Mouse (Mus musculus) intestine, embryonic 15.5 days (tissue): Measurements from ENCODE around the gene Rad51d. TPM values are rescaled to one million over a fixed set of nuclear protein-coding genes. Genes with fewer than 3 reads are reported as not detected.
"Not testable (repeated sequence)": the region's sequence is repeated elsewhere in the genome, so short reads cannot be mapped to it uniquely, and the experiment has no call there.

Experiments used
- ATAC-seq: fragments of 200-750 bp; cut with Nextera tagmentation; 2 replicates; pipeline ENCODE4 v1.8.0; 2017; ENCODE audit warnings: moderate TSS enrichment, moderate library complexity
- H3K27ac ChIP-seq: fragments of 300-500 bp; sonication (generic); 2 replicates; pipeline ENCODE4 v1.5.1; 2015; ENCODE audit warnings: mild to moderate bottlenecking, inconsistent platforms
- H3K27me3 ChIP-seq: fragments of 300-500 bp; sonication (generic); replicated peaks from 2 replicates; pipeline ENCODE4 v1.6.1; 2015; ENCODE audit warnings: inconsistent platforms
- H3K36me3 ChIP-seq: fragments of 300-500 bp; sonication (generic); 2 replicates; pipeline ENCODE4 v1.6.1; 2015; ENCODE audit warnings: inconsistent platforms
- H3K4me1 ChIP-seq: fragments of 300-500 bp; sonication (generic); replicated peaks from 2 replicates; pipeline ENCODE4 v1.6.1; 2015; ENCODE audit warnings: inconsistent platforms
- H3K4me2 ChIP-seq: fragments of 300-500 bp; sonication (generic); replicated peaks from 2 replicates; pipeline ENCODE4 v1.6.1; 2015; ENCODE audit warnings: mild to moderate bottlenecking, inconsistent platforms
- H3K4me3 ChIP-seq: fragments of 300-500 bp; sonication (generic); replicated peaks from 2 replicates; pipeline ENCODE4 v1.5.1; 2015; ENCODE audit warnings: inconsistent platforms
- H3K9ac ChIP-seq: fragments of 300-500 bp; sonication (generic); 2 replicates; pipeline ENCODE4 v1.6.1; 2015; ENCODE audit warnings: inconsistent platforms
- H3K9me3 ChIP-seq: fragments of 300-500 bp; sonication (generic); 2 replicates; pipeline ENCODE4 v1.6.1; 2016; ENCODE audit warnings: inconsistent platforms
- WGBS: fragments of 180-500 bp; shearing (Covaris S2); methylation state at CpG from one replicate; pipeline ENCODE4 v1.1.7; 2015; 5-methylcytosine and 5-hydroxymethylcytosine counted together
- polyA plus RNA-seq: library from polyadenylated mRNA; unstranded; fragments of >200 nt; fragmentation: Nextera tagmentation; extraction: Ambion mirVana; gene quantifications from 2 replicates; pipeline ENCODE4 v1.2.1, GENCODE M21; 2015

Rad51d gene
- polyA plus RNA-seq, 1 experiment from 2014 or later: 12.7 TPM

DNA sequence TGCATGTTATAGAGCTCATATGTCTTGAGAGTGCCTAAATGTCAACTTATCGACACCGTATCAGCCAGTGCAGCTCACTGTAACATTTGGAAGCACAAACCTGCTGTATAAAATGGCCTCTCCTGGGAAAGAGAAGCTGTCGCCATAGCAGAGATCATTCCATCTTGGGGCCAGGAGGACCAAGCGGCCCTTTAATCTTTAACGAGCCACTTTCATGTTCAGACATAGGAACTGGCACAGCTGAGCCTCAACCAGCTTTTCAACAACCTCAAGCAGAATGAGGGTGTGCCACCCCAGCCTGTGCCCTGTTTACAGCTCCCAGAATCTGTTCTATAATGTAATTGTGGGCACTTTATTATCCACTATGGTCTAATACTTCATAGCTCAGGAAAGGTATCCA, 40.2 kb downstream of the Rad51d start:
- WGBS: 74% methylated on average over 5 of the region's 5 CpGs
- no peak overlapping the region for H3K27ac ChIP-seq
- ATAC-seq: no peak
- H3K4me1 ChIP-seq: peaks cover 8% of the 10 kb centered on the region; the same call in 1 of the 2 replicates
- no peak overlapping the region for H3K4me2 ChIP-seq
- no peaks in the 10 kb centered on the region for H3K9me3 ChIP-seq
- no peak overlapping the region for H3K9ac ChIP-seq
- no peaks in the 10 kb centered on the region for H3K27me3 ChIP-seq
- no peaks in the 10 kb centered on the region for H3K36me3 ChIP-seq
- H3K4me3 ChIP-seq: no peak overlapping the region

GRCm38 (mm10) chr11:82847571-82848000, 42.8 kb downstream of the Rad51d start:
- Histone ChIP-seq H3K36me3 (no peaks in the 10 kb centered on the region), H3K9me3 (no peaks in the 10 kb centered on the region), H3K4me2 (no peak overlapping the region), H3K27ac (no peak overlapping the region), H3K4me3 (no peak overlapping the region), H3K27me3 (no peaks in the 10 kb centered on the region), H3K9ac (no peak overlapping the region), H3K4me1 (peaks cover 7% of the 10 kb centered on the region; the same call in 1 of the 2 replicates)
- ATAC-seq: no peak; the same call in 1 of the 2 replicates
- WGBS: 55% methylated on average over 6 of the region's 6 CpGs

DNA sequence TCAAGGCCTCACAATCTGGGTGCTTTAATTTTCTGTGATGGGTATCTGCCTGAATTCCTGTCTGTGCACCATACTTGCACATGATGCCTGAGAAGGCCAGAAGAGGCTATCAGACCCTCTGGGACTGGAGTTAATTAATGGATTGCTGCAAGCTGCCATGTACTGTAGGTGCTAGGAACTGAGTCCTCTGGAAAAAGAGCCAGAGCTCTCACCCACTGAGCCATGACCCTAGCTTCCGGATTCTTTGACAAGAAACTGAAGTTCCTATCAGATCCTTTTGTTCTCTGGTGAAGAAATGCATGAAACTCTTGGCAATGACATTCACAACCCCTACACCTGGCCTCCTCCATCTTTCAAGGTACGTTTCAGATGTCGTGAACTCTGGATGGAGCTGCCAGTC, 43.5 kb downstream of the Rad51d start:
- ATAC-seq: no peak
- Histone ChIP-seq H3K27ac (no peak overlapping the region), H3K4me2 (no peak overlapping the region), H3K4me3 (no peak overlapping the region), H3K9me3 (no peaks in the 10 kb centered on the region), H3K4me1 (peaks cover 7% of the 10 kb centered on the region; the same call in 1 of the 2 replicates), H3K36me3 (no peaks in the 10 kb centered on the region), H3K27me3 (no peaks in the 10 kb centered on the region), H3K9ac (no peak overlapping the region)
- WGBS: 86% methylated on average over 3 of the region's 3 CpGs

DNA sequence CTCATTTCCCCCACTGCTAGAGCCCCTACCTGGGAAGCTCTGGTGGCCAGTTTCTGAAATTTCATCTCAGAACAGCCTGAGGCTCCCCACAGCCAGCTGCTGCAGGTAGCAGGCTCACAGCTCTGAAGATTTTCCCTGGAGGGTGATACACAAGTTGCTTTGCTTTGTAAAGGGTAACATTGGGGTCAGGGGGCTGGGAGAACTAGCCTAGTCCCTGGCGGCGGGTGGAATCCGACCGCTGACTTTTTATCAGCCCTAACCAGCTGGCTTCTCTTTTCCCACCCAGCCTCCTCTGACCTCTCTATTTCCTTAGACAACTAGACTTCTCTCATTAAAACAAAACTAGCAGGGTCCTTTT, 44.4 kb downstream of the Rad51d start:
- no peaks in the 10 kb centered on the region for H3K9me3 ChIP-seq
- peak; percentile 70 for ATAC-seq
- 21% methylated on average over 4 of the region's 4 CpGs for WGBS
- H3K4me1 ChIP-seq: peaks cover 7% of the 10 kb centered on the region; the same call in 1 of the 2 replicates
- H3K36me3 ChIP-seq: no peaks in the 10 kb centered on the region
- no peak overlapping the region for H3K27ac ChIP-seq
- H3K9ac ChIP-seq: peak overlapping the region; percentile 30
- peak overlapping the region; percentile 51 for H3K4me2 ChIP-seq
- no peak overlapping the region for H3K4me3 ChIP-seq
- H3K27me3 ChIP-seq: no peaks in the 10 kb centered on the region

DNA sequence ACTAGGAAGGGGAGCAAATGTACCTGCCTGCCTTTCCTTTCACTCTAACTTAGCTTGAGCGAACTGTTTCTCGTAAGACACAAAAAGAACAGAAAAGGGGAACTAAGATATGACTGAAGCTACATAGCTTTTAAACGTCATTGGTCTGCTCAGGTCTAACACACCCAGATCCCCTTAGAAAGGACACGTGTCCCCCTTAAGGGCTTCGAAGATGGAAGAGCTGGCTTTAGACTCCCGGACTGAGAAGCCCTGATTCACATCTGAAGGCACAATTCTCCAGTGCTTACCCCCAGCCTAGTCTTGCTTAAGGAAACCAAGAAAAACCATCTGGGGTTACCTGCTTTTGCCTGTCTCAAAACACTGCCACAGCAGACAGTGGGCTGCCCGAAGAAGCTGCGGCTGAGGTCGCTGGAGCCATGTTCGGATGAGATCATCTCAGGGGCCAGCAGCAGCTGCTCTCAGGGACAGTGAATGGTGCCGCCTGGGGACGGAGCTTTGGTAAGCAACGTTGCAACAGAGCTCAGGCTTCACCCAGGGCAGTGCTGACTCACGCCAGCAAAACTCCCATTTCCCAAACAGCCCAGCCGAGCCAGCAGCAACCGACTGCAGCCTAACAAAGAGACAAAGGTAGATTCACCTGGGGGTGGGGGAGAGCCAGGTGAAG, 44.9 kb downstream of the Rad51d start:
- Histone ChIP-seq H3K27me3 (no peaks in the 10 kb centered on the region), H3K27ac (no peak overlapping the region), H3K9me3 (no peaks in the 10 kb centered on the region), H3K9ac (peak overlapping the region; percentile 30), H3K4me2 (peak overlapping the region; percentile 51), H3K4me3 (0 out of 2 replicates have a peak overlapping the region, but pooled peaks have one; percentile 16), H3K36me3 (no peaks in the 10 kb centered on the region), H3K4me1 (peaks cover 7% of the 10 kb centered on the region; the same call in 1 of the 2 replicates)
- peak; percentile 94 for ATAC-seq
- WGBS: 26% methylated on average over 16 of the region's 16 CpGs

GRCm38 (mm10) chr11:82844771-82845414, 45.5 kb downstream of the Rad51d start:
- 72% methylated on average over 11 of the region's 11 CpGs for WGBS
- H3K9ac ChIP-seq: no peak overlapping the region
- ATAC-seq: no peak; the same call in 1 of the 2 replicates

DNA sequence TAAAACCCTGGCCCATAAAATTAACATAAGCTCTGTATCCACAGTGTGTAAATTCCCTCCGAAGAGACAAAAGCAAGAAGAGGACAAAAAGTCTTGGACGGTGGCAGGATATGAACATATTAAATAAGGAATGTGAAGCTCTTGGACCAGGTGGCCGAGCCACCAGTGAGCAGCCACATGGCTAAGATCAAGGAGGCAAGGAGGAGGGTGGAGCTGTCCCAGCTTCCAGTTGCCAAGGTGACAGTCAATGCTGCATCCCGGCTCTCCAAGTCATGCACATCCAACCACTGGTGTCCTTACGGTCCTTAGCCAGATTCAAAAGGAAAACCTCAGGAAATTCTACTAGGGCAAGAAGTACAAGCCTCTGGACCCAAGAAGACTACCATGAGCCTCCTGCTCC, 51.9 kb downstream of the Rad51d start:
- H3K4me2 ChIP-seq: no peak overlapping the region
- H3K9me3 ChIP-seq: no peaks in the 10 kb centered on the region
- no peak overlapping the region for H3K27ac ChIP-seq
- H3K4me3 ChIP-seq: no peak overlapping the region
- WGBS: 44% methylated on average over 5 of the region's 5 CpGs
- no peaks in the 10 kb centered on the region for H3K36me3 ChIP-seq
- no peak for ATAC-seq
- no peak overlapping the region for H3K9ac ChIP-seq
- H3K4me1 ChIP-seq: no peaks in the 10 kb centered on the region
- no peaks in the 10 kb centered on the region for H3K27me3 ChIP-seq

More at GRCm38 (mm10) chr11:82844771-82845414, 45.5 kb downstream of the Rad51d start:
- Histone ChIP-seq H3K27me3 (no peaks in the 10 kb centered on the region), H3K9me3 (no peaks in the 10 kb centered on the region), H3K4me1 (peaks cover 7% of the 10 kb centered on the region; the same call in 1 of the 2 replicates), H3K4me2 (peak overlapping the region; percentile 51; the same call in 1 of the 2 replicates), H3K4me3 (no peak overlapping the region), H3K27ac (no peak overlapping the region), H3K36me3 (no peaks in the 10 kb centered on the region)

- Histone ChIP-seq H3K4me1 (no peaks in the 10 kb centered on the region), H3K27me3 (no peaks in the 10 kb centered on the region), H3K36me3 (no peaks in the 10 kb centered on the region), H3K9me3 (no peaks in the 10 kb centered on the region), H3K9ac (no peak overlapping the region), H3K4me2 (no peak overlapping the region), H3K27ac (no peak overlapping the region), H3K4me3 (no peak overlapping the region)
- 58% methylated on average over 7 of the region's 7 CpGs for WGBS
- no peak for ATAC-seq
Observed at GRCm38 (mm10) chr11:82837848-82838247, 52.6 kb downstream of the Rad51d start.

DNA sequence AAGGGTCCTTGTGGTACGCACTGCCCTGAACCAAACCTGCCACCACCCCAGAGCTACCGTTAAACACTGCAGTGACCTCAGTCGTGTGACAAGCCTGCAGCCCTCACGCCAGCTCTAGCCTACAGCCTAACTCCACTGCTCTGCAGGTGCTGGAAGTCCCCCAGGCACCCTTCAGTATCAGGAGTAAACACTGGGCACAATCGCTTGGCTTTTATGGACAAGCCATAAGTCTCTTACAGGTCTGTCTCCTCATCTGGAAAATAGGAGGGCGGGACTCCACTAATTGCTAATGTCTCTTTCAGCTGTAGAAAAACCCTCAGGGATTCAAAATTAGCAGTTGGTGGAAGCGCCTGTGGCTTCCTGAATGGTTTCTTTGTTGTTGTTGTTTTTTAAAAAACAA, 53.2 kb downstream of the Rad51d start:
- ATAC-seq: no peak
- H3K4me3 ChIP-seq: no peak overlapping the region
- H3K4me1 ChIP-seq: 0 out of 2 replicates have a peak, but pooled peaks cover 3% of the 10 kb centered on the region
- no peak overlapping the region for H3K4me2 ChIP-seq
- H3K9me3 ChIP-seq: no peaks in the 10 kb centered on the region
- H3K27me3 ChIP-seq: no peaks in the 10 kb centered on the region
- H3K9ac ChIP-seq: no peak overlapping the region
- no peak overlapping the region for H3K27ac ChIP-seq
- WGBS: 53% methylated on average over 7 of the region's 7 CpGs
- no peaks in the 10 kb centered on the region for H3K36me3 ChIP-seq

DNA sequence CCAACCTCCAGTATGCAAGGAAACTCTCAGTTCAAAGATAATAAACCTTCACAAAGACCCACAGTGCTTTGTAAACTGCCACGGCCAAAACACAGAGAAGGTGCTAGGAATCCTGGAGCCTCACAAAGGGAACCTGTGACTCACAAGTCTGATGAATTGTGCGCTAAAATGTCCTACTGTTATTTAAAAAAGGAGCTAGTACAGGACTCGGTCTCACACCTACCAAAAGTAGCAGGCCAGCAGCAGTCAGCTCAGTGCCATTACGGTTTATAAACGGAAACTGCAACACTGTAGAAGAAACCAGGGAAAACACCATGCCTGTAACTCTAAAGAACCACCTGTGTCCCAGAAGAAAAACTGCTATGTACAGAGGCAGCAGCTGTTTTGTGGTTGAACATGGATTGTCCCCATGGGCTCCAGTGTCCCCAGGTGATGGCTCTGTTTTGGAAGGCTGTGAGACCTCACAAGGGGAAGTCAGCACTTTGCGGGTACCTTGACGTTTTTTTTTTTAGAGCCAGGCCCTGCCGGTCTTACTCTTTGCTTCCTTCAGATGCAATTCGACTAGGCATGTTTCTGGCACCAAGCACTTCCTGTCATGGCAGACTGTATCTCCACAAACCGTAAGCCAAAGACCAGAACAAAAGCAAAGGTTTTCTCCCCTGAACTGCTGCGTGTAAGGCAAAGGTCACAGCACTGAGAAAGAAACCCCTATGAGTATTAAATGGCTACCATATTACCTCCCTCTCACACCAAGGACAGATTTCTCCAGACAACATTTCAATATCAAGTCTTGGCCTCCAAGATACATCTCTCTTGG, 54.6 kb downstream of the Rad51d start:
- no peaks in the 10 kb centered on the region for H3K9me3 ChIP-seq
- 68% methylated on average over 11 of the region's 11 CpGs for WGBS

GRCm38 (mm10) chr11:82834359-82834758, 56.1 kb downstream of the Rad51d start:
- ATAC-seq, H3K4me1 ChIP-seq, H3K9me3 ChIP-seq, H3K36me3 ChIP-seq, H3K9ac ChIP-seq, H3K4me2 ChIP-seq, H3K4me3 ChIP-seq, H3K27ac ChIP-seq, H3K27me3 ChIP-seq: not testable (repeated sequence)
- 74% methylated on average over 7 of the region's 7 CpGs for whole genome bisulfite sequencing

More for the DNA sequence above, 54.6 kb downstream of the Rad51d start:
- Histone ChIP-seq H3K27ac (no peak overlapping the region), H3K9ac (no peak overlapping the region), H3K4me1 (peaks cover 8% of the 10 kb centered on the region; the same call in 1 of the 2 replicates), H3K36me3 (no peaks in the 10 kb centered on the region), H3K4me2 (no peak overlapping the region), H3K4me3 (no peak overlapping the region), H3K27me3 (no peaks in the 10 kb centered on the region)
- no peak for ATAC-seq

- Histone ChIP-seq H3K4me2 (no peak overlapping the region), H3K4me1 (peaks cover 9% of the 10 kb centered on the region; the same call in 1 of the 2 replicates), H3K36me3 (no peaks in the 10 kb centered on the region), H3K9ac (no peak overlapping the region), H3K27me3 (no peaks in the 10 kb centered on the region), H3K27ac (0 out of 2 replicates have a peak overlapping the region, but pooled peaks have one; percentile 36), H3K4me3 (no peak overlapping the region), H3K9me3 (no peaks in the 10 kb centered on the region)
- WGBS: 69% methylated on average over 8 of the region's 8 CpGs
- no peak for ATAC-seq
Observed at GRCm38 (mm10) chr11:82833929-82834328, 56.5 kb downstream of the Rad51d start.
